Mouse (Mus musculus) heart, postnatal 0 days (tissue): ENCODE measurements at regions not wholly inside any gene's neighbourhood (a gene's known extent, or its start where the extent isn't known, plus 50 kb on each side); places are given as distances from the start of the nearest gene placed in this dataset.

Experiments used
- ATAC-seq: fragments of 200-750 bp; cut with Nextera tagmentation; 2 replicates; pipeline ENCODE4 v1.8.0; 2017; ENCODE audit warnings: low read depth, moderate number of reproducible peaks, moderate library complexity; ENCODE audit not compliant: insufficient read depth
- DNase-seq: peaks from one replicate; pipeline ENCODE4 v3.0.0-alpha.2; 2016; ENCODE audit warnings: low spot score
- H3K27ac ChIP-seq: fragments of 300-500 bp; sonication (generic); 2 replicates; pipeline ENCODE4 v1.5.1; 2014; ENCODE audit warnings: low read depth, mild to moderate bottlenecking
- H3K27me3 ChIP-seq: fragments of 300-500 bp; sonication (generic); 2 replicates; pipeline ENCODE4 v1.6.1; 2014; ENCODE audit warnings: low read length, mixed read lengths; ENCODE audit not compliant: control insufficient read depth, insufficient read depth
- H3K36me3 ChIP-seq: fragments of 300-500 bp; sonication (generic); replicated peaks from 2 replicates; pipeline ENCODE4 v1.6.1; 2014; ENCODE audit warnings: low read length, mixed read lengths; ENCODE audit not compliant: control insufficient read depth, insufficient read depth
- H3K4me1 ChIP-seq: fragments of 300-500 bp; sonication (generic); 2 replicates; pipeline ENCODE4 v1.6.1; 2014; ENCODE audit warnings: antibody characterized with exemption; ENCODE audit not compliant: control insufficient read depth, insufficient read depth
- H3K4me2 ChIP-seq: fragments of 300-500 bp; sonication (generic); 2 replicates; pipeline ENCODE4 v1.6.1; 2014; ENCODE audit warnings: low read depth, mild to moderate bottlenecking, low read length, moderate library complexity
- H3K4me3 ChIP-seq: fragments of 300-500 bp; sonication (generic); 2 replicates; pipeline ENCODE4 v1.5.1; 2014; ENCODE audit warnings: low read depth, low read length
- H3K9ac ChIP-seq: fragments of 300-500 bp; sonication (generic); replicated peaks from 2 replicates; pipeline ENCODE4 v1.6.1; 2014; ENCODE audit warnings: low read depth, low read length, mixed read lengths
- H3K9me3 ChIP-seq: fragments of 300-500 bp; sonication (generic); replicated peaks from 2 replicates; pipeline ENCODE4 v1.6.1; 2016; ENCODE audit warnings: low read length; ENCODE audit not compliant: control insufficient read depth
- CTCF ChIP-seq: IDR thresholded peaks from 2 replicates; pipeline ENCODE4 v1.5.1; 2016; ENCODE audit warnings: antibody characterized with exemption, control low read depth, low read depth
- EP300 ChIP-seq: IDR thresholded peaks from 2 replicates; pipeline ENCODE4 v1.6.1; 2016; ENCODE audit warnings: antibody characterized with exemption, low read depth
- WGBS: fragments of 180-500 bp; shearing (Covaris S2); extraction: QIAGEN DNeasy Blood & Tissue Kit; methylation state at CpG from one replicate; pipeline ENCODE4 v1.1.7; 2014; 5-methylcytosine and 5-hydroxymethylcytosine counted together

- peaks cover 24% of the 10 kb centered on the region for H3K4me1 ChIP-seq
- 73% methylated on average over 19 of the region's 19 CpGs for WGBS
- DNase-seq (no peak), ATAC-seq (no peak)
- no peaks in the 10 kb centered on the region for H3K36me3 ChIP-seq
- H3K9ac ChIP-seq, result no peak overlapping the region
- H3K4me2 ChIP-seq, result no peak overlapping the region
- TF ChIP-seq CTCF, result no peak
- TF ChIP-seq EP300, result no peak
- H3K27me3 ChIP-seq, result no peaks in the 10 kb centered on the region
- H3K4me3 ChIP-seq, result no peak overlapping the region
- H3K27ac ChIP-seq, result no peak overlapping the region
- no peaks in the 10 kb centered on the region for H3K9me3 ChIP-seq
Observed at GRCm38 (mm10) chr13:52070731-52071663, 224.5 kb downstream of the Gadd45g start.

DNA sequence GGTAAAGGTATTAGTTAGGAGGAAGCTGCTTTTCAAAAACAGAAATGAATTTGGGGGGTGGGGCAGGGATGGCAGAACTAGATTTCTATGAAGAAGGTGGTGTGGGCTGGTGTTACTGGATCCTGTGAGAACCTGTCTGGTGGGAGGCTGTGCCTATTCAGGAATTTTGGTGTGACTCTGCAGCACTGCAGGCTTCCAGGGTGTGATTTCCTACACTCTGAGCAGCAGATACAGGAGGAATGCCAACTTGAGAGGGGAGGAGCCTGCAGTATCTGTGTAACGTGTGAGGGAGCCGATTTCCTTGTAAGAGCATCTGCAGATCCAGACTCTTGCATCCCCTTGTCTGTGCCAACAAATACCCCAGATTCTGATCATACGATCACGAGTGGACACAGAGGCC lies 231.1 kb downstream of the Gadd45g start:
- Histone ChIP-seq H3K27ac (peak overlapping the region; percentile 9; the same call in 1 of the 2 replicates), H3K4me1 (peaks cover 47% of the 10 kb centered on the region), H3K27me3 (no peaks in the 10 kb centered on the region), H3K4me2 (no peak overlapping the region), H3K9ac (no peak overlapping the region), H3K9me3 (no peaks in the 10 kb centered on the region), H3K36me3 (no peaks in the 10 kb centered on the region), H3K4me3 (no peak overlapping the region)
- WGBS, result 17% methylated on average over 4 of the region's 4 CpGs
- TF ChIP-seq EP300 (0 out of 2 replicates have a peak, but pooled peaks have one; percentile 32), CTCF (no peak)
- DNase-seq, result peak; percentile 78
- peak; percentile 51 for ATAC-seq

DNA sequence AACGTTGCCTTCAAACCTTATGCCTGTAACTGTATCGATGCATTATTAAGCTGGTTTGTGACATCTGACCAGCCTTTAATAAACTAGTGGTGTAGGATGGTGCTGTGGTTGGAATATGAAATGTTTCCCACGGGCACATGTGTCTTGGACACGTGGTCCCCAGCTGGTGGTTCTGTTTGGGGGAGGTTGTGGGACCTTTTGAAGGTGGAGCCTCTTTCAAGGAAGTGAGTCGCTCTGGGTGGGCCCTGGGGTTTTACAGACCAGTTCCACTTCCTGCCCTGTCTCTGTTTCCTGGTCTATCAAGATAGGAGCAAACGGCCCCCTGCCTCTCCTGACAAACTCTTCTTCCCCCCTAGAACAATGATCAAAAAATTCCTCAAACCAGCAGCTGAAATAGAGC lies 232.1 kb downstream of the Gadd45g start:
- H3K9me3 ChIP-seq, result no peaks in the 10 kb centered on the region
- H3K27me3 ChIP-seq, result no peaks in the 10 kb centered on the region
- H3K9ac ChIP-seq, result no peak overlapping the region
- ATAC-seq, result no peak
- DNase-seq, result peak; percentile 29
- H3K4me3 ChIP-seq, result no peak overlapping the region
- H3K4me2 ChIP-seq, result no peak overlapping the region
- TF ChIP-seq CTCF (no peak), EP300 (no peak)
- peak overlapping the region; percentile 91 for H3K27ac ChIP-seq
- H3K4me1 ChIP-seq, result peaks cover 47% of the 10 kb centered on the region
- WGBS, result 54% methylated on average over 6 of the region's 6 CpGs
- no peaks in the 10 kb centered on the region for H3K36me3 ChIP-seq

DNA sequence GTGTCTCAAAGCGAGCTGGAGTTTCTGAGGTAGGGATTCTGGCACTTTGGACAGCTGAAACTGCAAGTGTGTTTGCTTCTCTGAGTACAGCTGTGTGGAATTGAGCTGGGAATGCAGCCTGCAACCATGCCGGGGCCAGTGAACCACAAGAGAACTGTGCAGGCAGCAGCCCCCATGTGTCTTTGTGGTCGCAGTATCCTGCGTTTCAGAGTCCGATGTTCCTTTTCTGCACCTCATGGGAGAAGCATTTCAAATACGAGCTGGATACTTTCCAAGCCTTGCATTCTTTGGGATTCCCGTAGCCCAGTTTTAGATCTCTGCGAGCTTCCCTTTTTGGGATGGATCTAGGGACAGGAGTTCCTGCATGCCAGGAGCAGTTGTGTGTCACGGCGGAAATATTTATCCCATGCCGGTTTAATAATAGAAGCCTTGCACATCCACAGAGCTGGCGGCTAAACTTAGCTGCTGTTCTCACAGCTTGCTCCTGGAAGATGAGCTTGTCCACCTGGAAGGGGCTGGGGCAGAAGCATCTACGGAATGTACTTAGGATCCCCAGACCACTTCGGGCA lies 233.3 kb downstream of the Gadd45g start:
- peak overlapping the region; percentile 14; the same call in 1 of the 2 replicates for H3K9ac ChIP-seq
- H3K4me3 ChIP-seq, result no peak overlapping the region
- H3K4me1 ChIP-seq, result peaks cover 48% of the 10 kb centered on the region
- H3K27me3 ChIP-seq, result no peaks in the 10 kb centered on the region
- DNase-seq, result peak; percentile 95
- no peak for TF ChIP-seq CTCF
- peak; percentile 94 for TF ChIP-seq EP300
- H3K36me3 ChIP-seq, result no peaks in the 10 kb centered on the region
- H3K4me2 ChIP-seq, result peak overlapping the region; percentile 17
- WGBS, result 3% methylated on average over 14 of the region's 14 CpGs
- peak; percentile 92 for ATAC-seq
- peak overlapping the region; percentile 91 for H3K27ac ChIP-seq
- H3K9me3 ChIP-seq, result no peaks in the 10 kb centered on the region

- Histone ChIP-seq H3K9ac (no peak overlapping the region), H3K36me3 (no peaks in the 10 kb centered on the region), H3K4me2 (no peak overlapping the region), H3K9me3 (no peaks in the 10 kb centered on the region), H3K27ac (no peak overlapping the region), H3K4me3 (no peak overlapping the region), H3K4me1 (peaks cover 29% of the 10 kb centered on the region), H3K27me3 (no peaks in the 10 kb centered on the region)
- DNase-seq, result no peak
- TF ChIP-seq CTCF, result no peak
- no peak for TF ChIP-seq EP300
- WGBS, result 75% methylated on average over 9 of the region's 9 CpGs
- no peak for ATAC-seq
Observed at GRCm38 (mm10) chr13:52083601-52084455, 237.3 kb downstream of the Gadd45g start.
